Mouse (Mus musculus) myocyte (in vitro differentiated cells): ENCODE results near the gene Amigo3. TPM values are rescaled to one million over a fixed set of nuclear protein-coding genes. Genes with fewer than 3 reads are reported as not detected.

Source experiments
- H3K27me3 ChIP-seq: one replicate; pipeline ENCODE4 v1.6.1; 2011; ENCODE audit not compliant: control insufficient read depth, insufficient read depth, insufficient read length
- H3K36me3 ChIP-seq: one replicate; pipeline ENCODE4 v1.6.1; 2011; ENCODE audit not compliant: control insufficient read depth, insufficient read depth
- H3K4me2 ChIP-seq: one replicate; pipeline ENCODE4 v1.6.1; 2011; ENCODE audit warnings: low read depth, control low read depth
- H3K4me3 ChIP-seq: one replicate; pipeline ENCODE4 v1.5.1; 2011; ENCODE audit warnings: mild to moderate bottlenecking, control low read depth, moderate library complexity
- H3K79me2 ChIP-seq: one replicate; pipeline ENCODE4 v1.6.1; 2011; ENCODE audit not compliant: control insufficient read depth, insufficient read depth
- H3ac ChIP-seq: one replicate; pipeline ENCODE4 v1.6.1; 2011; ENCODE audit not compliant: control insufficient read depth, insufficient read length
- CEBPB ChIP-seq: IDR thresholded peaks from 2 replicates; pipeline ENCODE4 v1.6.1; 2011; ENCODE audit warnings: mild to moderate bottlenecking, moderate library complexity; ENCODE audit not compliant: poor library complexity, insufficient read depth, severe bottlenecking
- MYOD1 ChIP-seq, 3 experiments: IDR thresholded peaks; one replicate each; pipeline ENCODE4 v1.6.1; 2011; ENCODE audit warnings: control low read depth in 2 of 3, low read depth in 2 of 3, mild to moderate bottlenecking in 2 of 3, moderate library complexity in 1 of 3; ENCODE audit not compliant: insufficient read length in 2 of 3, control insufficient read depth in 1 of 3
- MYOG ChIP-seq, 3 experiments: IDR thresholded peaks; one replicate each; pipeline ENCODE4 v1.6.1; 2011; ENCODE audit warnings: control low read depth in 2 of 3, low read depth in 2 of 3, mild to moderate bottlenecking in 2 of 3; ENCODE audit not compliant: insufficient read length in 2 of 3, control insufficient read depth in 1 of 3, insufficient read depth in 1 of 3
- POLR2A ChIP-seq: IDR thresholded peaks from one replicate; pipeline ENCODE4 v1.6.1; 2011; ENCODE audit warnings: low read depth, mild to moderate bottlenecking, control low read depth, moderate library complexity; ENCODE audit not compliant: insufficient read length
- SRF ChIP-seq: IDR thresholded peaks from one replicate; pipeline ENCODE4 v1.6.1; 2011; ENCODE audit warnings: low read depth; ENCODE audit not compliant: control insufficient read depth, insufficient read length
- TCF12 ChIP-seq: IDR thresholded peaks from one replicate; pipeline ENCODE4 v1.6.1; 2011; ENCODE audit warnings: mild to moderate bottlenecking, control low read depth; ENCODE audit not compliant: poor library complexity, insufficient read depth, severe bottlenecking
- USF1 ChIP-seq: IDR thresholded peaks from one replicate; pipeline ENCODE4 v1.6.1; 2011; ENCODE audit warnings: low read depth, mild to moderate bottlenecking, control low read depth, moderate library complexity
- polyA plus RNA-seq: library from polyadenylated mRNA; unstranded; fragments of >200 nt; fragmentation: generic; extraction: Trizol; gene quantifications from one replicate; pipeline ENCODE4 v1.2.1, GENCODE M21; 2012; ENCODE audit warnings: missing spikeins

The Amigo3 gene
- polyA plus RNA-seq, 1 experiment, result 1.8 TPM

GRCm38 (mm10) chr9:108099619-108100018 lies 46.7 kb downstream of the Amigo3 start:
- Histone ChIP-seq H3ac (no peak overlapping the region), H3K4me2 (no peak overlapping the region), H3K36me3 (no peaks in the 10 kb centered on the region), H3K79me2 (no peaks in the 10 kb centered on the region), H3K4me3 (no peak overlapping the region), H3K27me3 (no peaks in the 10 kb centered on the region)
- no peak for TF ChIP-seq MYOG (IDR thresholded peaks at IDR 0.05; ENCODE audit: control insufficient read depth in 1 of 3, insufficient read depth in 1 of 3, insufficient read length in 2 of 3, low read depth in 2 of 3)
- TF ChIP-seq SRF, result no peak
- TF ChIP-seq POLR2A, result no peak

DNA sequence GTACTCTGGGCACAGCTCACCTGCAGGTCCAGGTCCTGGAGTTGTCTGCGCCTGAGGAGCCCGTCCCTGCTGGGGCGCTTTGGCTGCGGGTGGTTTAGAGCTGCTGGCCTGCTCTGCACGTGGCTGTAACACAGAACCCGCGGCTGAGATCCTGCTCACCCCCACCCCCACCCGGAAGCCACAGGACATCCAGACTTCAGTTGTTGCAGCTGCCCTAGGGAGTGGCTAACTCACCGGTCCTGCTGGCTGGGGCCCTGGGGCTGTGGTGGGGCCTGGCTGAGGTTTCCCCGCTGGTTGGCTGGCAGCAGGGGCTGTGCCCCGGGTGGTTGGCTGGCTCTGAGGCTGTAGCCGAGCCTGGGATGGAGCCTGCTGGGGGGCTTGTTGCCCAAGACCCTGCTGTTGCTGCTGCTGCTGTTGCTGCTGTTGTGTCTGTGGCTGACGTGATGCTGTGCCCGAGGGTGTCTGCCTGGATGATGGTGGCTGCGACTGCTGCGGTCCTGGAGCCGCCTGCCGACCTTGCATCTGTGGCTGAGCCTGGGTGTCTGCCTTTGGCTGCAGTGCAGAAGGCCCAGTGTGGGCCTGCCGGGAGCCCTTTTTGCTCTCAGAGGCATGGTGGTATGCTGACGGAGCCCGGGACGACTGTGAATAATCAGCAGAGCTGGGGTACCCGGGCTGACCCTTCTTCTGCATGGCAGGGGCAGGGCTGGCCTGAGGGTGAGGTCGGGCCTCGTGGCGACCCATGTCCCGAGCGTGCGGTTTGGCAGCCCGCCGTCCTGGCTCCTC lies 52.0 kb downstream of the Amigo3 start:
- no peaks in the 10 kb centered on the region for H3K36me3 ChIP-seq
- peak overlapping the region; percentile 19 for H3K4me3 ChIP-seq
- H3K27me3 ChIP-seq, result no peaks in the 10 kb centered on the region
- peak overlapping the region; percentile 88 for H3K4me2 ChIP-seq
- TF ChIP-seq MYOD1 (IDR thresholded peaks at IDR 0.05; ENCODE audit: control insufficient read depth in 1 of 3, insufficient read length in 2 of 3, low read depth in 2 of 3) (peak in 2 of 3 experiments; percentile 75 to 91), USF1 (no peak), TCF12 (peak; percentile 26), POLR2A (peak; percentile 30), MYOG (IDR thresholded peaks at IDR 0.05; ENCODE audit: control insufficient read depth in 1 of 3, insufficient read depth in 1 of 3, insufficient read length in 2 of 3, low read depth in 2 of 3) (peak in 2 of 3 experiments; percentile 79 to 95), CEBPB (no peak)
- H3K79me2 ChIP-seq, result no peaks in the 10 kb centered on the region
- peak overlapping the region; percentile 10 for H3ac ChIP-seq

Other genes with a start within 250 kb of the Amigo3 start
- 10.2 TPM for gene Rbm6, start 179.9 kb upstream of the Amigo3 start, polyA plus RNA-seq
- gene Mon1a, start 165.0 kb upstream of the Amigo3 start, polyA plus RNA-seq, result 8.4 TPM
- 0.04 TPM for gene Mst1r, start 146.3 kb upstream of the Amigo3 start, polyA plus RNA-seq
- gene Actl11, start 124.7 kb upstream of the Amigo3 start, polyA plus RNA-seq, result not detected
- 0.06 TPM for gene Camkv, start 117.5 kb upstream of the Amigo3 start, polyA plus RNA-seq
- gene Traip, start 103.0 kb upstream of the Amigo3 start, polyA plus RNA-seq, result 4.7 TPM
- 1.2 TPM for gene Uba7, start 77.7 kb upstream of the Amigo3 start, polyA plus RNA-seq
- not detected for gene Gm20661, start 70.1 kb upstream of the Amigo3 start, polyA plus RNA-seq
- 1.1 TPM for gene Inka1, start 67.3 kb upstream of the Amigo3 start, polyA plus RNA-seq
- gene Cdhr4, start 60.7 kb upstream of the Amigo3 start, polyA plus RNA-seq, result not detected
- 0.82 TPM for gene Gm20662, start 56.8 kb upstream of the Amigo3 start, polyA plus RNA-seq
- gene Ip6k1, start 50.7 kb upstream of the Amigo3 start, polyA plus RNA-seq, result 34.4 TPM
- 32.0 TPM for gene Gmppb, start 3.9 kb upstream of the Amigo3 start, polyA plus RNA-seq
- gene Mst1, start 27.3 kb downstream of the Amigo3 start, polyA plus RNA-seq, result 0.65 TPM
- 33.4 TPM for gene Rnf123, start 30.2 kb downstream of the Amigo3 start, polyA plus RNA-seq
- gene Apeh, start 41.4 kb downstream of the Amigo3 start, polyA plus RNA-seq, result 59.0 TPM
- 0.56 TPM for gene Bsn, start 137.2 kb downstream of the Amigo3 start, polyA plus RNA-seq
- gene Dag1, start 210.8 kb downstream of the Amigo3 start, polyA plus RNA-seq, result 195 TPM
- gene Nicn1, start 237.3 kb downstream of the Amigo3 start, polyA plus RNA-seq, result 37.9 TPM
- gene Amt, start 243.7 kb downstream of the Amigo3 start, polyA plus RNA-seq, result 2.1 TPM